ENCODE assay signal across 8 mouse cellular contexts in genomic region chr7:141215101-141215879, GRCm38 (mm10). TPM values are rescaled to one million over a fixed set of nuclear protein-coding genes. Genes with fewer than 3 reads are reported as not detected.
DNase-seq lines count a peak whose midpoint lies in the region; ATAC-seq and TF ChIP-seq lines count a peak whose summit lies in the region.

TSS of gene Rassf7 (plus strand) at chr7:141215860.

- no peaks in the 10 kb centered on the region for H3K9me3 ChIP-seq in heart, embryonic 14.5 days (ENCODE audit: control insufficient read depth, low read length)
- H3K9me3 ChIP-seq in liver, embryonic 14.5 days (ENCODE audit: control insufficient read depth, low read length), result no peaks in the 10 kb centered on the region
- H3K9me3 ChIP-seq in neural tube, embryonic 12.5 days, result no peaks in the 10 kb centered on the region

- peak within 1 kb of the TSS; percentile 58 to 61 for H3K4me3 ChIP-seq in heart, embryonic 14.5 days (ENCODE audit: control insufficient read depth in 1 of 2, insufficient read depth in 1 of 2, low read depth in 1 of 2, low read length in 2 of 2)
- H3K4me3 ChIP-seq in liver, embryonic 14.5 days (ENCODE audit: insufficient read depth in 1 of 2, low read depth in 2 of 2, low read length in 2 of 2), result peak within 1 kb of the TSS; percentile 60 to 63
- peak within 1 kb of the TSS; percentile 76 for H3K4me3 ChIP-seq in neural tube, embryonic 12.5 days

- H3K36me3 ChIP-seq in heart, embryonic 14.5 days (ENCODE audit: control insufficient read depth, insufficient read depth, low read length), result 0 out of 2 replicates have a peak, but pooled peaks cover 11% of the 10 kb centered on the region
- H3K36me3 ChIP-seq in liver, embryonic 14.5 days (replicated peaks; ENCODE audit: control insufficient read depth, insufficient read depth, low read depth), result peaks cover 6% of the 10 kb centered on the region; the same call in 1 of the 2 replicates
- H3K36me3 ChIP-seq in neural tube, embryonic 12.5 days, result peaks cover 17% of the 10 kb centered on the region

- peak within 1 kb of the TSS; percentile 96 for H3K4me2 ChIP-seq in heart, embryonic 14.5 days (ENCODE audit: low read length)
- peak within 1 kb of the TSS; percentile 74 for H3K4me2 ChIP-seq in liver, embryonic 14.5 days (ENCODE audit: low read depth)
- peak within 1 kb of the TSS; percentile 95 for H3K4me2 ChIP-seq in neural tube, embryonic 12.5 days (replicated peaks)

- peaks cover 9 to 18% of the 10 kb centered on the region in 2 experiments for H3K4me1 ChIP-seq in heart, embryonic 14.5 days (ENCODE audit: control insufficient read depth in 2 of 2, insufficient read depth in 2 of 2, low read length in 2 of 2)
- peaks cover 21 to 49% of the 10 kb centered on the region in 2 experiments for H3K4me1 ChIP-seq in liver, embryonic 14.5 days (replicated peaks; ENCODE audit: control insufficient read depth in 2 of 2, insufficient read depth in 2 of 2, low read length in 1 of 2)
- peaks cover 32% of the 10 kb centered on the region for H3K4me1 ChIP-seq in neural tube, embryonic 12.5 days

- peak; percentile 93 for DNase-seq in c-Kit-negative CD71-positive TER-119-positive erythroid progenitor cells, embryonic 14.5 days (ENCODE audit: low read depth, low spot score)
- peak; percentile 44 for DNase-seq in fibroblast of lung, adult 2 months (ENCODE audit: low read depth)
- DNase-seq in kidney, postnatal 14 days, result peak; percentile 98
- peak; percentile 95 to 97 (median 96) for DNase-seq in liver, embryonic 14.5 days (ENCODE audit: low read depth in 3 of 3, low spot score in 3 of 3)
- peak; percentile 46 for DNase-seq in telencephalon, adult 2 months (ENCODE audit: low read depth, low spot score)

- under 1% methylated on average over 41 of the region's 41 CpGs for WGBS in heart, embryonic 14.5 days
- 4% methylated on average over 40 of the region's 41 CpGs for WGBS in liver, embryonic 14.5 days (ENCODE audit: insufficient replicate concordance)
- under 1% methylated on average over 41 of the region's 41 CpGs for WGBS in neural tube, embryonic 12.5 days

- peak within 1 kb of the TSS; percentile 43 to 50 for H3K27ac ChIP-seq in heart, embryonic 14.5 days (replicated peaks in 1 of 2; ENCODE audit: control insufficient read depth in 1 of 2, insufficient read depth in 1 of 2, low read depth in 2 of 2, low read length in 2 of 2)
- H3K27ac ChIP-seq in liver, embryonic 14.5 days, result peak within 1 kb of the TSS; percentile 71
- H3K27ac ChIP-seq in neural tube, embryonic 12.5 days, result peak within 1 kb of the TSS; percentile 89

- H3K27me3 ChIP-seq in heart, embryonic 14.5 days (ENCODE audit: control insufficient read depth, insufficient read depth, low read length), result no peaks in the 10 kb centered on the region; the same call in 1 of the 2 replicates
- no peaks in the 10 kb centered on the region for H3K27me3 ChIP-seq in liver, embryonic 14.5 days (ENCODE audit: control insufficient read depth, insufficient read depth, low read length)
- no peaks in the 10 kb centered on the region for H3K27me3 ChIP-seq in neural tube, embryonic 12.5 days (replicated peaks)

- TF ChIP-seq CTCF in liver, embryonic 14.5 days (IDR thresholded peaks at IDR 0.05; ENCODE audit: low read depth), result no peak

- H3K9ac ChIP-seq in heart, embryonic 14.5 days (ENCODE audit: low read length), result peak within 1 kb of the TSS; percentile 79
- H3K9ac ChIP-seq in liver, embryonic 14.5 days (replicated peaks), result peak within 1 kb of the TSS; percentile 64
- peak within 1 kb of the TSS; percentile 71 for H3K9ac ChIP-seq in neural tube, embryonic 12.5 days

- peak; percentile 97 for ATAC-seq in CD4-positive, CD25-positive, alpha-beta regulatory T cell, adult 4 months
- ATAC-seq in heart, embryonic 14.5 days (ENCODE audit: insufficient number of reproducible peaks, insufficient read depth, low FRiP score, low read depth), result peak; percentile 94
- peak; percentile 93 for ATAC-seq in liver, embryonic 14.5 days (ENCODE audit: insufficient read depth)
- ATAC-seq in neural tube, embryonic 12.5 days (ENCODE audit: low FRiP score, low read depth), result peak; percentile 96

- no peak for TF ChIP-seq EP300 in liver, embryonic 14.5 days (IDR thresholded peaks at IDR 0.05; ENCODE audit: low read depth)

RNA-seq across cellular contexts. Expression of gene Rassf7, which starts in this region (rescaled TPM):
- polyA plus RNA-seq in CD4-positive, CD25-positive, alpha-beta regulatory T cell, adult 4 months (2017; shearing (Covaris generic)), result 10 to 100 TPM; 14.2 to 15.9 TPM
- polyA plus RNA-seq in heart, embryonic 14.5 days (2014; fragmentation: Nextera tagmentation; extraction: Ambion mirVana), result 12.1 and 12.4 TPM in 2 replicates
- polyA plus RNA-seq in liver, embryonic 14.5 days (2012; rRNA removed), result 21.6 and 28.3 TPM in 2 replicates
- 16.8 and 22.4 TPM in 2 replicates for polyA plus RNA-seq in liver, embryonic 14.5 days (2014; fragmentation: Nextera tagmentation; extraction: Ambion mirVana)
- polyA plus RNA-seq in neural tube, embryonic 12.5 days (2016; fragmentation: Nextera tagmentation; extraction: Ambion mirVana), result 37.1 and 38.7 TPM in 2 replicates

Comparison
In these comparisons a context has a peak if more than half of its experiments do, and no peak if none do; other contexts are left out.
1. Peak in every context shown above with its lines: DNase-seq, ATAC-seq, H3K4me3 ChIP-seq and H3K27ac ChIP-seq.
2. DNase-seq: peak in every context shown above with its lines; median percentile 98 in kidney, postnatal 14 days; 96 in liver, embryonic 14.5 days; 93 in c-Kit-negative CD71-positive TER-119-positive erythroid progenitor cells, embryonic 14.5 days; 46 in telencephalon, adult 2 months; 44 in fibroblast of lung, adult 2 months.